Mouse (Mus musculus) intestine, embryonic 15.5 days (tissue): ENCODE data around the gene Olfr26. TPM values are rescaled to one million over a fixed set of nuclear protein-coding genes. Genes with fewer than 3 reads are reported as not detected.
"Not testable (repeated sequence)": the region's sequence is repeated elsewhere in the genome, so short reads cannot be mapped to it uniquely, and the experiment has no call there.

Experiments
- ATAC-seq: fragments of 200-750 bp; cut with Nextera tagmentation; 2 replicates; pipeline ENCODE4 v1.8.0; 2017; ENCODE audit warnings: moderate TSS enrichment, moderate library complexity
- H3K27ac ChIP-seq: fragments of 300-500 bp; sonication (generic); 2 replicates; pipeline ENCODE4 v1.5.1; 2015; ENCODE audit warnings: mild to moderate bottlenecking, inconsistent platforms
- H3K27me3 ChIP-seq: fragments of 300-500 bp; sonication (generic); replicated peaks from 2 replicates; pipeline ENCODE4 v1.6.1; 2015; ENCODE audit warnings: inconsistent platforms
- H3K36me3 ChIP-seq: fragments of 300-500 bp; sonication (generic); 2 replicates; pipeline ENCODE4 v1.6.1; 2015; ENCODE audit warnings: inconsistent platforms
- H3K4me1 ChIP-seq: fragments of 300-500 bp; sonication (generic); replicated peaks from 2 replicates; pipeline ENCODE4 v1.6.1; 2015; ENCODE audit warnings: inconsistent platforms
- H3K4me2 ChIP-seq: fragments of 300-500 bp; sonication (generic); replicated peaks from 2 replicates; pipeline ENCODE4 v1.6.1; 2015; ENCODE audit warnings: mild to moderate bottlenecking, inconsistent platforms
- H3K4me3 ChIP-seq: fragments of 300-500 bp; sonication (generic); replicated peaks from 2 replicates; pipeline ENCODE4 v1.5.1; 2015; ENCODE audit warnings: inconsistent platforms
- H3K9ac ChIP-seq: fragments of 300-500 bp; sonication (generic); 2 replicates; pipeline ENCODE4 v1.6.1; 2015; ENCODE audit warnings: inconsistent platforms
- H3K9me3 ChIP-seq: fragments of 300-500 bp; sonication (generic); 2 replicates; pipeline ENCODE4 v1.6.1; 2016; ENCODE audit warnings: inconsistent platforms
- WGBS: fragments of 180-500 bp; shearing (Covaris S2); methylation state at CpG from one replicate; pipeline ENCODE4 v1.1.7; 2015; 5-methylcytosine and 5-hydroxymethylcytosine counted together
- polyA plus RNA-seq: library from polyadenylated mRNA; unstranded; fragments of >200 nt; fragmentation: Nextera tagmentation; extraction: Ambion mirVana; gene quantifications from 2 replicates; pipeline ENCODE4 v1.2.1, GENCODE M21; 2015

Olfr26 gene
- polyA plus RNA-seq, result not detected in 2 replicates

GRCm38 (mm10) chr9:38854760-38855159 lies at the start of gene Olfr26:
TSS of gene Olfr26 (plus strand) at chr9:38855060.
- Histone ChIP-seq H3K4me2 (no peak within 1 kb of the TSS), H3K27me3 (no peaks in the 10 kb centered on the region), H3K4me3 (no peak within 1 kb of the TSS), H3K27ac (no peak within 1 kb of the TSS), H3K9me3 (no peaks in the 10 kb centered on the region), H3K36me3 (no peaks in the 10 kb centered on the region), H3K9ac (no peak within 1 kb of the TSS), H3K4me1 (no peaks in the 10 kb centered on the region)
- ATAC-seq, result no peak

- H3K4me3 ChIP-seq, result no peak overlapping the region
- H3K4me1 ChIP-seq, result no peaks in the 10 kb centered on the region
- H3K9ac ChIP-seq, result no peak overlapping the region
- no peak for ATAC-seq
- no peak overlapping the region for H3K4me2 ChIP-seq
- H3K36me3 ChIP-seq, result no peaks in the 10 kb centered on the region
- H3K9me3 ChIP-seq, result no peaks in the 10 kb centered on the region
- H3K27me3 ChIP-seq, result no peaks in the 10 kb centered on the region
- no peak overlapping the region for H3K27ac ChIP-seq
Observed at GRCm38 (mm10) chr9:38805696-38806095, 49.2 kb upstream of the Olfr26 start.

GRCm38 (mm10) chr9:38814314-38814713 lies 40.5 kb upstream of the Olfr26 start, which contains the start of gene Olfr922:
TSS of gene Olfr922 (plus strand) at chr9:38814614.
- H3K9ac ChIP-seq, result no peak within 1 kb of the TSS
- H3K27ac ChIP-seq, result no peak within 1 kb of the TSS
- WGBS, result 75% methylated on average over 2 of the region's 2 CpGs
- no peak for ATAC-seq
- no peaks in the 10 kb centered on the region for H3K4me1 ChIP-seq
- no peak within 1 kb of the TSS for H3K4me2 ChIP-seq
- H3K4me3 ChIP-seq, result no peak within 1 kb of the TSS
- no peaks in the 10 kb centered on the region for H3K27me3 ChIP-seq
- no peaks in the 10 kb centered on the region for H3K36me3 ChIP-seq
- H3K9me3 ChIP-seq, result no peaks in the 10 kb centered on the region

- WGBS, result 82% methylated on average over 1 of the region's 1 CpGs
- Histone ChIP-seq H3K4me2 (no peak overlapping the region), H3K4me3 (no peak overlapping the region), H3K4me1 (no peaks in the 10 kb centered on the region), H3K36me3 (no peaks in the 10 kb centered on the region), H3K27me3 (no peaks in the 10 kb centered on the region), H3K9ac (no peak overlapping the region), H3K27ac (no peak overlapping the region), H3K9me3 (no peaks in the 10 kb centered on the region)
- ATAC-seq, result no peak
Observed at GRCm38 (mm10) chr9:38815458-38815986, 39.3 kb upstream of the Olfr26 start.

- no peak for ATAC-seq
- no peak within 1 kb of the TSS for H3K4me2 ChIP-seq
- no peaks in the 10 kb centered on the region for H3K36me3 ChIP-seq
- WGBS, result 91% methylated on average over 1 of the region's 1 CpGs
- H3K27me3 ChIP-seq, result no peaks in the 10 kb centered on the region
- H3K4me3 ChIP-seq, result no peak within 1 kb of the TSS
- no peak within 1 kb of the TSS for H3K27ac ChIP-seq
- H3K9me3 ChIP-seq, result no peaks in the 10 kb centered on the region
- H3K9ac ChIP-seq, result no peak within 1 kb of the TSS
- H3K4me1 ChIP-seq, result no peaks in the 10 kb centered on the region
Observed at GRCm38 (mm10) chr9:38826245-38826644, 28.6 kb upstream of the Olfr26 start, which contains the start of gene Olfr923. TSS of gene Olfr923 (plus strand) at chr9:38826545.

- Histone ChIP-seq H3K4me2 (no peak overlapping the region), H3K4me1 (no peaks in the 10 kb centered on the region), H3K9ac (no peak overlapping the region), H3K9me3 (no peaks in the 10 kb centered on the region), H3K27ac (no peak overlapping the region), H3K27me3 (no peaks in the 10 kb centered on the region), H3K4me3 (no peak overlapping the region), H3K36me3 (no peaks in the 10 kb centered on the region)
- WGBS, result 85% methylated on average over 2 of the region's 2 CpGs
- ATAC-seq, result no peak
Observed at GRCm38 (mm10) chr9:38833027-38833426, 21.8 kb upstream of the Olfr26 start.

- Histone ChIP-seq H3K9ac (no peak within 1 kb of the TSS), H3K36me3 (no peaks in the 10 kb centered on the region), H3K4me3 (no peak within 1 kb of the TSS), H3K4me2 (no peak within 1 kb of the TSS), H3K4me1 (no peaks in the 10 kb centered on the region), H3K27me3 (no peaks in the 10 kb centered on the region), H3K9me3 (no peaks in the 10 kb centered on the region), H3K27ac (no peak within 1 kb of the TSS)
- 77% methylated on average over 1 of the region's 1 CpGs for WGBS
- ATAC-seq, result no peak
Observed at GRCm38 (mm10) chr9:38844149-38844548, 10.7 kb upstream of the Olfr26 start, which contains the start of gene Olfr924. TSS of gene Olfr924 (plus strand) at chr9:38844449.

- not testable (repeated sequence) for H3K4me2 ChIP-seq, H3K9ac ChIP-seq, ATAC-seq, H3K36me3 ChIP-seq, H3K4me3 ChIP-seq, H3K9me3 ChIP-seq, H3K27ac ChIP-seq, H3K4me1 ChIP-seq, H3K27me3 ChIP-seq
- WGBS, result 53% methylated on average over 2 of the region's 2 CpGs
Observed at GRCm38 (mm10) chr9:38874880-38875279, 20.0 kb downstream of the Olfr26 start.

- Histone ChIP-seq H3K9me3 (no peaks in the 10 kb centered on the region), H3K9ac (no peak within 1 kb of the TSS), H3K27ac (no peak within 1 kb of the TSS), H3K4me1 (no peaks in the 10 kb centered on the region), H3K27me3 (no peaks in the 10 kb centered on the region), H3K4me2 (no peak within 1 kb of the TSS), H3K36me3 (no peaks in the 10 kb centered on the region), H3K4me3 (no peak within 1 kb of the TSS)
- ATAC-seq, result no peak
- 85% methylated on average over 2 of the region's 2 CpGs for WGBS
Observed at GRCm38 (mm10) chr9:38876826-38877225, 22.0 kb downstream of the Olfr26 start, which contains the start of gene Olfr926. TSS of gene Olfr926 (plus strand) at chr9:38877126.

Other genes with a start within 250 kb of the Olfr26 start
- gene Olfr914, start 250.0 kb upstream of the Olfr26 start, polyA plus RNA-seq, result not detected in 2 replicates
- not detected in 2 replicates for gene Olfr916, start 195.2 kb upstream of the Olfr26 start, polyA plus RNA-seq
- gene Olfr917, start 189.2 kb upstream of the Olfr26 start, polyA plus RNA-seq, result not detected in 2 replicates
- gene Olfr918, start 180.5 kb upstream of the Olfr26 start, polyA plus RNA-seq, result not detected in 2 replicates
- gene Olfr919, start 151.4 kb upstream of the Olfr26 start, polyA plus RNA-seq, result not detected in 2 replicates
- gene Vwa5a, start 136.8 kb upstream of the Olfr26 start, polyA plus RNA-seq, result 14.7 and 15.2 TPM in 2 replicates
- gene Olfr920, start 102.8 kb upstream of the Olfr26 start, polyA plus RNA-seq, result 0.03 TPM in 1 of 2 replicates, not detected in the other
- gene Olfr921, start 82.0 kb upstream of the Olfr26 start, polyA plus RNA-seq, result not detected in 2 replicates
- gene Olfr922, start 40.4 kb upstream of the Olfr26 start, polyA plus RNA-seq, result not detected in 2 replicates
- gene Olfr923, start 28.5 kb upstream of the Olfr26 start, polyA plus RNA-seq, result not detected in 2 replicates
- not detected in 2 replicates for gene Olfr924, start 10.6 kb upstream of the Olfr26 start, polyA plus RNA-seq
- gene Olfr926, start 22.1 kb downstream of the Olfr26 start, polyA plus RNA-seq, result not detected in 2 replicates
- gene Olfr930, start 74.7 kb downstream of the Olfr26 start, polyA plus RNA-seq, result not detected in 2 replicates
- not detected in 2 replicates for gene Olfr933, start 117.3 kb downstream of the Olfr26 start, polyA plus RNA-seq
- gene Olfr934, start 133.3 kb downstream of the Olfr26 start, polyA plus RNA-seq, result not detected in 2 replicates
- not detected in 2 replicates for gene Olfr935, start 144.6 kb downstream of the Olfr26 start, polyA plus RNA-seq
- gene Olfr146, start 168.3 kb downstream of the Olfr26 start, polyA plus RNA-seq, result not detected in 2 replicates
- not detected in 2 replicates for gene Olfr937, start 209.9 kb downstream of the Olfr26 start, polyA plus RNA-seq
- not detected in 2 replicates for gene Olfr938, start 223.8 kb downstream of the Olfr26 start, polyA plus RNA-seq